Mouse (Mus musculus) induced T-regulatory cell, adult 2 months (primary cell): Measurements from ENCODE around the gene Sipa1l2.
A peak's percentile ranks its signal among the peaks of the same experiment; 100 is the strongest.

Source experiments
- DNase-seq: peaks from one replicate; pipeline ENCODE4 v3.0.0-alpha.2; 2012; ENCODE audit warnings: low read depth

The Sipa1l2 gene

GRCm38 (mm10) chr8:125576127-125576526 lies 6.5 kb upstream of the Sipa1l2 start:
- DNase-seq, result no peak

GRCm38 (mm10) chr8:125574280-125574679 lies 4.7 kb upstream of the Sipa1l2 start:
- peak; percentile 72 for DNase-seq

GRCm38 (mm10) chr8:125572246-125572645 lies 2.6 kb upstream of the Sipa1l2 start:
- DNase-seq, result no peak

GRCm38 (mm10) chr8:125570835-125571465 lies 1.3 kb upstream of the Sipa1l2 start:
- DNase-seq, result peak; percentile 79

GRCm38 (mm10) chr8:125570389-125570788 lies 781 bp upstream of the Sipa1l2 start:
- no peak for DNase-seq

GRCm38 (mm10) chr8:125568851-125569532 lies 616 bp downstream of the Sipa1l2 start:
- DNase-seq, result peak; percentile 78

- DNase-seq, result no peak
Measured at GRCm38 (mm10) chr8:125568421-125568850, 1.2 kb downstream of the Sipa1l2 start.

- DNase-seq, result peak; percentile 65
Measured at GRCm38 (mm10) chr8:125567569-125567968, 2.0 kb downstream of the Sipa1l2 start.

GRCm38 (mm10) chr8:125562878-125563277 lies 6.7 kb downstream of the Sipa1l2 start:
- no peak for DNase-seq

- DNase-seq, result peak; percentile 30
Measured at GRCm38 (mm10) chr8:125560825-125561490, 8.7 kb downstream of the Sipa1l2 start.

- peak; percentile 15 for DNase-seq
Measured at GRCm38 (mm10) chr8:125559066-125559653, 10.4 kb downstream of the Sipa1l2 start.

GRCm38 (mm10) chr8:125558109-125559065 lies 11.2 kb downstream of the Sipa1l2 start:
- peak; percentile 88 for DNase-seq

GRCm38 (mm10) chr8:125557391-125558108 lies 12.1 kb downstream of the Sipa1l2 start:
- DNase-seq, result peak; percentile 39

GRCm38 (mm10) chr8:125556706-125557105 lies 12.9 kb downstream of the Sipa1l2 start:
- no peak for DNase-seq

- no peak for DNase-seq
Measured at GRCm38 (mm10) chr8:125550567-125550966, 19.0 kb downstream of the Sipa1l2 start.

- no peak for DNase-seq
Measured at GRCm38 (mm10) chr8:125547296-125547695, 22.3 kb downstream of the Sipa1l2 start.

- no peak for DNase-seq
Measured at GRCm38 (mm10) chr8:125545866-125546265, 23.7 kb downstream of the Sipa1l2 start.

- no peak for DNase-seq
Measured at GRCm38 (mm10) chr8:125542893-125543613, 26.6 kb downstream of the Sipa1l2 start.

- no peak for DNase-seq
Measured at GRCm38 (mm10) chr8:125539056-125540013, 30.3 kb downstream of the Sipa1l2 start.
